Mouse (Mus musculus): ENCODE data around the gene Olfr153. TPM values are rescaled to one million over a fixed set of nuclear protein-coding genes. Genes with fewer than 3 reads are reported as not detected.
"Not testable (repeated sequence)": the region's sequence is repeated elsewhere in the genome, so short reads cannot be mapped to it uniquely, and the experiment has no call there.

Gene Olfr153
- polyA plus RNA-seq, 1 experiment from 2014 or later, result not detected

- H3K36me3 ChIP-seq (ENCODE audit: insufficient read depth, low read length), result no peaks in the 10 kb centered on the region
- WGBS, result 75% methylated on average over 3 of the region's 3 CpGs
- no peak for DNase-seq (ENCODE audit: low spot score)
- no peaks in the 10 kb centered on the region for H3K9me3 ChIP-seq (ENCODE audit: low read length)
- ATAC-seq, result no peak
- no peak overlapping the region for H3K27ac ChIP-seq (ENCODE audit: low read length)
- H3K4me1 ChIP-seq (ENCODE audit: insufficient read depth, low read depth, low read length), result no peaks in the 10 kb centered on the region
- H3K4me2 ChIP-seq (replicated peaks; ENCODE audit: low read depth, low read length), result no peak overlapping the region
- TF ChIP-seq CTCF (IDR thresholded peaks at IDR 0.05) (no peak), EP300 (IDR thresholded peaks at IDR 0.05) (no peak)
- H3K27me3 ChIP-seq (replicated peaks; ENCODE audit: insufficient read depth, low read length), result no peaks in the 10 kb centered on the region
- no peak overlapping the region for H3K4me3 ChIP-seq (ENCODE audit: low read depth, low read length)
- no peak overlapping the region for H3K9ac ChIP-seq (replicated peaks; ENCODE audit: low read depth)
Observed at GRCm38 (mm10) chr2:87516581-87516980, 15.0 kb upstream of the Olfr153 start.

GRCm38 (mm10) chr2:87520651-87521050 lies 10.9 kb upstream of the Olfr153 start:
- TF ChIP-seq CTCF (IDR thresholded peaks at IDR 0.05) (no peak), EP300 (IDR thresholded peaks at IDR 0.05) (no peak)
- no peaks in the 10 kb centered on the region for H3K4me1 ChIP-seq (ENCODE audit: insufficient read depth, low read depth, low read length)
- H3K27me3 ChIP-seq (replicated peaks; ENCODE audit: insufficient read depth, low read length), result no peaks in the 10 kb centered on the region
- ATAC-seq, result no peak
- H3K27ac ChIP-seq (ENCODE audit: low read length), result no peak overlapping the region
- DNase-seq (ENCODE audit: low spot score), result no peak
- WGBS, result 75% methylated on average over 4 of the region's 4 CpGs
- no peaks in the 10 kb centered on the region for H3K36me3 ChIP-seq (ENCODE audit: insufficient read depth, low read length)
- H3K9me3 ChIP-seq (ENCODE audit: low read length), result no peaks in the 10 kb centered on the region
- no peak overlapping the region for H3K4me3 ChIP-seq (ENCODE audit: low read depth, low read length)
- no peak overlapping the region for H3K9ac ChIP-seq (replicated peaks; ENCODE audit: low read depth)
- no peak overlapping the region for H3K4me2 ChIP-seq (replicated peaks; ENCODE audit: low read depth, low read length)

- H3K4me2 ChIP-seq (replicated peaks; ENCODE audit: low read depth, low read length); H3K9ac ChIP-seq (replicated peaks; ENCODE audit: low read depth); DNase-seq (ENCODE audit: low spot score); H3K4me3 ChIP-seq (ENCODE audit: low read depth, low read length); H3K4me1 ChIP-seq (ENCODE audit: insufficient read depth, low read depth, low read length); H3K27ac ChIP-seq (ENCODE audit: low read length); ATAC-seq; H3K9me3 ChIP-seq (ENCODE audit: low read length); H3K36me3 ChIP-seq (ENCODE audit: insufficient read depth, low read length); H3K27me3 ChIP-seq (replicated peaks; ENCODE audit: insufficient read depth, low read length): not testable (repeated sequence)
- WGBS, result 27% methylated on average over 38 of the region's 39 CpGs
Observed at GRCm38 (mm10) chr2:87525899-87526616, 5.5 kb upstream of the Olfr153 start.

GRCm38 (mm10) chr2:87534826-87535225 lies 3.2 kb downstream of the Olfr153 start:
- WGBS, result 61% methylated on average over 2 of the region's 2 CpGs
- Histone ChIP-seq H3K36me3 (ENCODE audit: insufficient read depth, low read length) (no peaks in the 10 kb centered on the region), H3K4me2 (replicated peaks; ENCODE audit: low read depth, low read length) (no peak overlapping the region), H3K4me1 (ENCODE audit: insufficient read depth, low read depth, low read length) (no peaks in the 10 kb centered on the region), H3K4me3 (ENCODE audit: low read depth, low read length) (no peak overlapping the region), H3K9me3 (ENCODE audit: low read length) (no peaks in the 10 kb centered on the region), H3K27me3 (replicated peaks; ENCODE audit: insufficient read depth, low read length) (no peaks in the 10 kb centered on the region), H3K9ac (replicated peaks; ENCODE audit: low read depth) (no peak overlapping the region), H3K27ac (ENCODE audit: low read length) (no peak overlapping the region)
- ATAC-seq, result no peak
- no peak for DNase-seq (ENCODE audit: low spot score)
- TF ChIP-seq CTCF (IDR thresholded peaks at IDR 0.05) (no peak), EP300 (IDR thresholded peaks at IDR 0.05) (no peak)

- no peak for TF ChIP-seq CTCF (IDR thresholded peaks at IDR 0.05)
- TF ChIP-seq EP300 (IDR thresholded peaks at IDR 0.05), result no peak
Observed at GRCm38 (mm10) chr2:87545442-87545841, 13.8 kb downstream of the Olfr153 start, which contains the start of gene Olfr1128. Gene Olfr1128, minus strand, starts transcription at chr2:87545542.

GRCm38 (mm10) chr2:87573602-87574001 lies 42.0 kb downstream of the Olfr153 start, which contains the start of gene Olfr1129:
Gene Olfr1129, plus strand, starts transcription at chr2:87573902.
- not testable (repeated sequence) for H3K27me3 ChIP-seq (replicated peaks; ENCODE audit: insufficient read depth, low read length)

More at GRCm38 (mm10) chr2:87545442-87545841, 13.8 kb downstream of the Olfr153 start, which contains the start of gene Olfr1128:
- Histone ChIP-seq H3K36me3 (ENCODE audit: insufficient read depth, low read length) (no peaks in the 10 kb centered on the region), H3K9me3 (ENCODE audit: low read length) (no peaks in the 10 kb centered on the region), H3K4me2 (replicated peaks; ENCODE audit: low read depth, low read length) (no peak within 1 kb of the TSS), H3K27me3 (replicated peaks; ENCODE audit: insufficient read depth, low read length) (no peaks in the 10 kb centered on the region), H3K27ac (ENCODE audit: low read length) (no peak within 1 kb of the TSS), H3K9ac (replicated peaks; ENCODE audit: low read depth) (no peak within 1 kb of the TSS), H3K4me3 (ENCODE audit: low read depth, low read length) (no peak within 1 kb of the TSS), H3K4me1 (ENCODE audit: insufficient read depth, low read depth, low read length) (no peaks in the 10 kb centered on the region)
- DNase-seq (ENCODE audit: low spot score) (no peak), ATAC-seq (no peak)
- WGBS, result 68% methylated on average over 1 of the region's 1 CpGs

More at GRCm38 (mm10) chr2:87573602-87574001, 42.0 kb downstream of the Olfr153 start, which contains the start of gene Olfr1129:
- ATAC-seq; H3K9ac ChIP-seq (replicated peaks; ENCODE audit: low read depth); H3K27ac ChIP-seq (ENCODE audit: low read length); DNase-seq (ENCODE audit: low spot score); H3K9me3 ChIP-seq (ENCODE audit: low read length); H3K36me3 ChIP-seq (ENCODE audit: insufficient read depth, low read length); H3K4me1 ChIP-seq (ENCODE audit: insufficient read depth, low read depth, low read length); H3K4me2 ChIP-seq (replicated peaks; ENCODE audit: low read depth, low read length); H3K4me3 ChIP-seq (ENCODE audit: low read depth, low read length): not testable (repeated sequence)
- 58% methylated on average over 1 of the region's 1 CpGs for WGBS

Other genes starting within 250 kb of the Olfr153 start
- gene Olfr1118, start 224.2 kb upstream of the Olfr153 start, polyA plus RNA-seq (2015; fragmentation: Nextera tagmentation; extraction: Ambion mirVana), result not detected in 2 replicates
- not detected in 2 replicates for gene Olfr1120, start 177.0 kb upstream of the Olfr153 start, polyA plus RNA-seq (2015; fragmentation: Nextera tagmentation; extraction: Ambion mirVana)
- gene Olfr1121, start 161.9 kb upstream of the Olfr153 start, polyA plus RNA-seq (2015; fragmentation: Nextera tagmentation; extraction: Ambion mirVana), result not detected in 2 replicates
- not detected in 2 replicates for gene Olfr1122, start 145.9 kb upstream of the Olfr153 start, polyA plus RNA-seq (2015; fragmentation: Nextera tagmentation; extraction: Ambion mirVana)
- gene Olfr1123, start 115.2 kb upstream of the Olfr153 start, polyA plus RNA-seq (2015; fragmentation: Nextera tagmentation; extraction: Ambion mirVana), result not detected in 2 replicates
- gene Olfr1124, start 101.5 kb upstream of the Olfr153 start, polyA plus RNA-seq (2015; fragmentation: Nextera tagmentation; extraction: Ambion mirVana), result not detected in 2 replicates
- gene Olfr1126, start 77.8 kb upstream of the Olfr153 start, polyA plus RNA-seq (2015; fragmentation: Nextera tagmentation; extraction: Ambion mirVana), result not detected in 2 replicates
- not detected in 2 replicates for gene Pramel7, start 34.7 kb upstream of the Olfr153 start, polyA plus RNA-seq (2015; fragmentation: Nextera tagmentation; extraction: Ambion mirVana)
- gene Pramel6, start 25.2 kb upstream of the Olfr153 start, polyA plus RNA-seq (2015; fragmentation: Nextera tagmentation; extraction: Ambion mirVana), result not detected in 2 replicates
- gene Olfr1128, start 13.7 kb downstream of the Olfr153 start, polyA plus RNA-seq (2015; fragmentation: Nextera tagmentation; extraction: Ambion mirVana), result not detected in 2 replicates
- gene Olfr1129, start 42.1 kb downstream of the Olfr153 start, polyA plus RNA-seq (2015; fragmentation: Nextera tagmentation; extraction: Ambion mirVana), result not detected in 2 replicates
- not detected in 2 replicates for gene Olfr1130, start 74.4 kb downstream of the Olfr153 start, polyA plus RNA-seq (2015; fragmentation: Nextera tagmentation; extraction: Ambion mirVana)
- not detected in 2 replicates for gene Olfr1131, start 95.3 kb downstream of the Olfr153 start, polyA plus RNA-seq (2015; fragmentation: Nextera tagmentation; extraction: Ambion mirVana)
- not detected in 2 replicates for gene Olfr1132, start 105.7 kb downstream of the Olfr153 start, polyA plus RNA-seq (2015; fragmentation: Nextera tagmentation; extraction: Ambion mirVana)
- gene Olfr1133, start 115.6 kb downstream of the Olfr153 start, polyA plus RNA-seq (2015; fragmentation: Nextera tagmentation; extraction: Ambion mirVana), result not detected in 2 replicates
- gene Olfr1134, start 126.7 kb downstream of the Olfr153 start, polyA plus RNA-seq (2015; fragmentation: Nextera tagmentation; extraction: Ambion mirVana), result not detected in 2 replicates
- not detected in 2 replicates for gene Olfr1135, start 141.9 kb downstream of the Olfr153 start, polyA plus RNA-seq (2015; fragmentation: Nextera tagmentation; extraction: Ambion mirVana)
- not detected in 2 replicates for gene Olfr1136, start 162.2 kb downstream of the Olfr153 start, polyA plus RNA-seq (2015; fragmentation: Nextera tagmentation; extraction: Ambion mirVana)
- not detected in 2 replicates for gene Olfr1137, start 181.4 kb downstream of the Olfr153 start, polyA plus RNA-seq (2015; fragmentation: Nextera tagmentation; extraction: Ambion mirVana)
- not detected in 2 replicates for gene Olfr1138, start 208.2 kb downstream of the Olfr153 start, polyA plus RNA-seq (2015; fragmentation: Nextera tagmentation; extraction: Ambion mirVana)
- not detected in 2 replicates for gene Olfr1140, start 212.0 kb downstream of the Olfr153 start, polyA plus RNA-seq (2015; fragmentation: Nextera tagmentation; extraction: Ambion mirVana)
- not detected in 2 replicates for gene Olfr1141, start 222.2 kb downstream of the Olfr153 start, polyA plus RNA-seq (2015; fragmentation: Nextera tagmentation; extraction: Ambion mirVana)
- gene Olfr152, start 247.7 kb downstream of the Olfr153 start, polyA plus RNA-seq (2015; fragmentation: Nextera tagmentation; extraction: Ambion mirVana), result not detected in 2 replicates

Data from lung, postnatal 0 days (tissue).